Mouse (Mus musculus) heart, adult 2 months (tissue): ENCODE results near the gene Lrrc8c. TPM values are rescaled to one million over a fixed set of nuclear protein-coding genes. Genes with fewer than 3 reads are reported as not detected.

Source experiments
- DNase-seq, 2 experiments: peaks; one replicate each; pipeline ENCODE4 v3.0.0; 2021
- H3K27ac ChIP-seq: fragments of 200-600 bp; 2 replicates; pipeline ENCODE4 v1.8.1; 2022
- H3K27me3 ChIP-seq: fragments of 200-500 bp; 2 replicates; pipeline ENCODE4 v1.6.1; 2012; ENCODE audit warnings: mild to moderate bottlenecking, low read length, inconsistent platforms, mixed read lengths; ENCODE audit not compliant: control insufficient read depth, insufficient read depth
- H3K36me3 ChIP-seq: fragments of 200-500 bp; 2 replicates; pipeline ENCODE4 v1.6.1; 2012; ENCODE audit warnings: low read length, inconsistent platforms; ENCODE audit not compliant: control insufficient read depth, insufficient read depth
- H3K4me1 ChIP-seq: fragments of 200-500 bp; 2 replicates; pipeline ENCODE4 v1.6.1; 2011; ENCODE audit warnings: low read length; ENCODE audit not compliant: control insufficient read depth, insufficient read depth
- H3K4me3 ChIP-seq: fragments of 200-600 bp; 2 replicates; pipeline ENCODE4 v1.8.1; 2022
- H3K79me2 ChIP-seq: fragments of 200-500 bp; replicated peaks from 2 replicates; pipeline ENCODE4 v1.6.1; 2012; ENCODE audit warnings: mild to moderate bottlenecking, inconsistent platforms, low read length, moderate library complexity, mixed read lengths; ENCODE audit not compliant: control insufficient read depth, insufficient read depth
- H3K9ac ChIP-seq: fragments of 200-500 bp; 2 replicates; pipeline ENCODE4 v1.6.1; 2012; ENCODE audit warnings: low read depth, mild to moderate bottlenecking, control low read depth, inconsistent platforms, low read length, mixed read lengths
- CTCF ChIP-seq: fragments of 200-600 bp; IDR thresholded peaks from 2 replicates; pipeline ENCODE4 v1.8.1; 2022; ENCODE audit warnings: antibody characterized with exemption, mild to moderate bottlenecking, moderate library complexity
- EP300 ChIP-seq: fragments of 200-500 bp; IDR thresholded peaks from 2 replicates; pipeline ENCODE4 v1.6.1; 2011; ENCODE audit warnings: low read depth, low read length, control low read depth; ENCODE audit not compliant: insufficient read depth
- POLR2A ChIP-seq: fragments of 200-500 bp; IDR thresholded peaks from 2 replicates; pipeline ENCODE4 v1.6.1; 2011; ENCODE audit warnings: mild to moderate bottlenecking, low read depth, low read length, control low read depth; ENCODE audit not compliant: insufficient read depth
- WGBS: fragments of 180-500 bp; shearing (Covaris S2); methylation state at CpG from one replicate; pipeline ENCODE4 v1.1.7; 2018; 5-methylcytosine and 5-hydroxymethylcytosine counted together
- intact Hi-C: fragments of 180-260 bp; cut with DNase I; formaldehyde crosslinking; loops from one replicate; pipeline ENCODE4 v1.15.1; 2025
- polyA plus RNA-seq: library from polyadenylated mRNA; depleted of rRNA; stranded (reverse); fragments of >200 nt; gene quantifications from 2 replicates; pipeline ENCODE4 v1.2.3, GENCODE M21; 2012
- total RNA-seq, 2 experiments: library from RNA; stranded (reverse); gene quantifications; 2 replicates each; pipeline ENCODE4 v1.2.3; 2021

Gene Lrrc8c
- total and polyA plus RNA-seq, 3 experiments: 19.7 to 35.5 (median 23.5) TPM

DNA sequence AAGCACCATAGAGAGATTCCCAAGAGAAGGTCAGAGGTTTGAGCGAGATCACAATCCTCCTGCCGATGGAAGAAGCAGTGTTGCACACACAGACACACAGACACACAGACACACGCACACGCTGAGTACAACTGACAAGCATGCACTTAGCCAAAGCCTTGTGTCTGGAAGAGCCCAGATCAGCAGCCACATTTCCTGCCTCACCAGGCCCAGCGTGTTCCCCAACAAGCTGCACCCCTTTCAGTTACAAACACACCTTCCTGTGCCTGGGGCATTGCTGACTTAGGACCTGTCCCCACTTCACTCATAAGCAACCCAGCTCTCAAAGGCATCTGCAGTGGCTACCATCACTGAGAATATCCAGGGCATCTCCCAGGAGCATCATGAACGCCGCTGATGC lies 25.8 kb upstream of the Lrrc8c start:
- no peaks in the 10 kb centered on the region for H3K27me3 ChIP-seq
- no peaks in the 10 kb centered on the region for H3K79me2 ChIP-seq
- 87% methylated on average over 7 of the region's 7 CpGs for WGBS
- H3K9ac ChIP-seq: no peak overlapping the region
- no peak for TF ChIP-seq CTCF
- no peak for TF ChIP-seq EP300
- no peak for TF ChIP-seq POLR2A
- no peaks in the 10 kb centered on the region for H3K36me3 ChIP-seq
- H3K27ac ChIP-seq: no peak overlapping the region
- intact Hi-C loops: loop anchor here (2.0 to 10.0 kb wide), 2 partner anchors 89 to 381 kb away; partner anchors contain the start of gene Zfp326
- H3K4me3 ChIP-seq: no peak overlapping the region
- no peak for DNase-seq
- peaks cover 2% of the 10 kb centered on the region; the same call in 1 of the 2 replicates for H3K4me1 ChIP-seq

DNA sequence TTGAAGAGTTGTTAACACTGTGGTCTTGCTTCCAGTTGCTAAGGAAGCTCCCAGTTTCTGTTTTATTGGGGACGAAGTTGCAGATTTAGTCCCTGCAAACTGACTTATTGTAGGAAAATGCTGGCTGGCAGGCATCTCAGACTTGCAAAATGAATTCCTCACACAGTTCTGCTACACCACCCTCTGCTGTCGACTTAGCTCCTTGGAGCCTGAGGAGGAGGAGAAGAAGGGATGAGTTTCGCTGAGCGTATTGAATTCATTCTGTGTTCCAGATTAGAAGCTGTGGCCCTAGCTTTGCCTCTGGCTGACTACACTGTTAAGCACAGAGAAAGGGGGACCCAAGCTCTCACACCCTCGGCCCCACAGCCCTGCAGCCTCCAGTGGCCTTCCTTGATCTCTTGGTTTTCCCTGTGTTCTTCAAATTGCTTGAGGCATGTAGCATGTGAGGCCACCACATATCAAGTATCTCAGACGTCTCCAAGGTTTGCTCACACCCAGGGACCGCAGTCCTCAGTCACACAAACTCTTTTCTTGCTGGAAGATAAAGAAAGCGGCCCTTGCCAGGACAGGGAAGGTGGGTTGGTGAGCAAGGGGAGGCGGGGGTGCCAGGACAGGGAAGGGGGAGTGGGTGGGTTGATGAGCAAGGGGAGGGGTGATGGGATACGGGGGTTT lies 24.8 kb upstream of the Lrrc8c start:
- 71% methylated on average over 10 of the region's 10 CpGs for WGBS
- intact Hi-C loops: loop anchor here (2.0 to 10.0 kb wide), 2 partner anchors 22 to 380 kb away; partner anchors contain the start of gene Zfp326
- no peak overlapping the region for H3K9ac ChIP-seq
- H3K36me3 ChIP-seq: no peaks in the 10 kb centered on the region
- no peaks in the 10 kb centered on the region for H3K27me3 ChIP-seq
- H3K4me1 ChIP-seq: peaks cover 2% of the 10 kb centered on the region; the same call in 1 of the 2 replicates
- no peaks in the 10 kb centered on the region for H3K79me2 ChIP-seq
- TF ChIP-seq POLR2A: no peak
- no peak for TF ChIP-seq CTCF
- no peak for TF ChIP-seq EP300
- no peak for DNase-seq
- H3K4me3 ChIP-seq: no peak overlapping the region
- no peak overlapping the region for H3K27ac ChIP-seq

DNA sequence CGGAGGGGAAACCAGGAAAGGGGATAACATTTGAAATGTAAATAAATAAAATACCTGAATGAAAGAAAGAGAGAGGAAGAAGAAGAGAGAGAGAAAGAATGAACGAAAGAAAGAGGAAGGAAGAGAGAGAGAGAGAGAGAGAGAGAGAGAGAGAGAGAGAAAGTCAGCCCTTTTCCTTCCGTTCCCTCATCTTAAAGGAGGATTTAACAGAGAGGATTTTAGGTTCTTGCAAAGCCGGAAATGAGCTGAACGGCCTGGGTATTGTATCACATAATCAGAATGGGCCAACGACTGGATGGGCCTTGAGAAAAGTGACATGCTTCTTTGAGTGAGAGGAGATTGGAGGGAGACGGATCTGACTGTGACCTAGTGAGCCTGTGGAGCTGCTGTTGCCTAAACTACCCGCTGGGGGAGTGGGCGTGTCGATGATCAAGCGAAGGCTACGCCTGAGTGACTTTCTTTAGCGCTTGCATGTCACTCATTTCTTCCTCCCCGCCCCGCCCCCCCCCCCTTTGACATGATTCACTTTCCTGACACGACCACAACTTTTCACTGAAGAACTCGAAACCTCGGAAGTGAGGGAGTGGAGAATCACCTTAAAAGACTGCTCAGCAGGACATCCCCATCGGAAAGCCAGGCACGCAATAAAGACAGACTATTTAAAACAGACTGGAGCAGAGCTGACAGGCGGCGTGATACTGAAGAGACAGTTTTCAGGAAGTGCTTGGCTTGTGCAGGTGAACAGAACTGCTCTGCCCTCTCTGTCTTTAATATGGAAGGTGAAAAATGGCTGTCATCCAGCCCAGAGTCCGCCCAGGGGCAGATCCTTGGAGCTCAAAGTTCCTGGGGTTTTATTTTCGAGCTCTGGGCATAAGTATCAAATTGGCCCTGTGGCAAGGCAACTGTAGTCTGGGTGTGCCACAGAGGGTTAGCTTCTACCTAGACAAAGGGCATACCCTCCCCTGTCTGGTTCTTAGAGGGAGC lies 24.0 kb upstream of the Lrrc8c start:
- peak; percentile 83 to 86 for DNase-seq
- no peaks in the 10 kb centered on the region for H3K27me3 ChIP-seq
- intact Hi-C loops: loop anchor here (1.0 to 10.0 kb wide), 3 partner anchors 22 to 380 kb away; partner anchors contain the start of gene Zfp326
- H3K4me1 ChIP-seq: peaks cover 2% of the 10 kb centered on the region; the same call in 1 of the 2 replicates
- no peaks in the 10 kb centered on the region for H3K79me2 ChIP-seq
- no peaks in the 10 kb centered on the region for H3K36me3 ChIP-seq
- 10% methylated on average over 22 of the region's 24 CpGs for WGBS
- no peak overlapping the region for H3K27ac ChIP-seq
- 0 out of 2 replicates have a peak overlapping the region, but pooled peaks have one; percentile 8 for H3K9ac ChIP-seq
- TF ChIP-seq POLR2A: no peak
- TF ChIP-seq CTCF: peak; percentile 80
- peak overlapping the region; percentile 34 for H3K4me3 ChIP-seq

DNA sequence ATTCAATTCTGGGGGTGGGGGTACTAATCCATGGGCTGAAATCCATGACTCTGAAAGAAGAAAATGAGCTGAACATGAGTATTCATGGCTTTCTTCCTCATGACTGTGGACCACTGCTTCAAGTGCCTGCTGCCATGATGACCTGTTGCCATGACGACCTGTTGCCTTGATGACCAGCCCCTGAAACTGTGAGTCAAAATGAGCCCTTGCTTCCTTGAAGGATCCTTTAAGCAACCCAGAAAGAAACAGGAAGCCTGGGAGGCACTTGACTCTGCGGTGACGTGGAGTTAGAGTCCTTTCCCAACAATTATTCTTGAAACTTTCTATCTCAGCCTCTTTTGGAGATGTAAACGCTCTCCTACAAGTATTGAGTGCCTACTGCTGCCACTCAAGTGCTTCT lies 23.1 kb upstream of the Lrrc8c start:
- 86% methylated on average over 4 of the region's 4 CpGs for WGBS
- H3K79me2 ChIP-seq: no peaks in the 10 kb centered on the region
- no peak for DNase-seq
- no peak for TF ChIP-seq CTCF
- TF ChIP-seq POLR2A: no peak
- no peak for TF ChIP-seq EP300
- no peaks in the 10 kb centered on the region for H3K36me3 ChIP-seq
- no peak overlapping the region for H3K9ac ChIP-seq
- peaks cover 2% of the 10 kb centered on the region; the same call in 1 of the 2 replicates for H3K4me1 ChIP-seq
- no peak overlapping the region for H3K27ac ChIP-seq
- intact Hi-C loops: loop anchor here (10.0 kb wide), 1 partner anchor 379 kb away; the partner anchor contains the start of gene Zfp326
- no peaks in the 10 kb centered on the region for H3K27me3 ChIP-seq
- H3K4me3 ChIP-seq: no peak overlapping the region

DNA sequence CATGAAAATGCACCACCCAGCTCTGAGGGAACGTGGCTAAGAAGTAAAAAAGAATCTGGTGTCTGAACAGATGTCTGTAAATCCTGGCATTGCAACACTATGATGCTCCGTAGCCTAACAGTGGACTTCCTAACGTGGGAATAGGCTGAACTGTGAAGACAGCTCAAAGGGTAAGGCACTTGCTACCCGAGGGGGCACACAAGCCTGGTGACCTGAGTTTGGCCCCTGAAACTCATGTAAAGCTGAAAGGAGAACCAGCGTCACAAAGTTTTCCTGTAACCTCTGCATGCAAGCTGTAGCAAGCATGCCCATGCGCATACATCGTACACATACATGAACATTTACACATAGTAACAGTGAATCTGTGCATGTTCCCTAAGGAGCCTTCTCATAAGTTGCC lies 22.6 kb upstream of the Lrrc8c start:
- Histone ChIP-seq H3K4me1 (peaks cover 2% of the 10 kb centered on the region; the same call in 1 of the 2 replicates), H3K27me3 (no peaks in the 10 kb centered on the region), H3K27ac (no peak overlapping the region), H3K36me3 (no peaks in the 10 kb centered on the region), H3K79me2 (no peaks in the 10 kb centered on the region), H3K4me3 (no peak overlapping the region), H3K9ac (no peak overlapping the region)
- TF ChIP-seq EP300 (no peak), POLR2A (no peak), CTCF (no peak)
- WGBS: 91% methylated on average over 7 of the region's 7 CpGs
- intact Hi-C loops: loop anchor here (10.0 kb wide), 1 partner anchor 378 kb away; the partner anchor contains the start of gene Zfp326
- no peak for DNase-seq
